Mouse (Mus musculus): ENCODE data around the gene Trim72.

DNA sequence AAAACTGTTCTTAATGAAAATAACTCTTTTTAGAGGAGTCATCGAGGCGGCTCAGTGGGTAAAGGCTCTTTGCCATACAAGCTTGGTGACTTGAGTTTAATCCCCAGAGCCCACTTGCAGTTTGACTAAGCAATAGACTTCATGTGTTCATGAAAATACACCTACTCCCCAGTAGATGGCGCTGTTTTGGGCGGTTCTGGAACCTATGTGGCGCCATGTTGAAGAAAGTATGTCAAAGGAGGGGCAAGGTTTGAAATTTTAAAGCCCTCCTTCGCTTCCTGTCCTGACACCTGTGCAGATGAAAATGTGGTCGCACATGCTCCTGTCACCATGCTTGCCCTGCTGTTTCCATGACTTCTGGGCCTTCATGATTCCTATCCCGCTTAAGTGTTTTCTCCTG, 19.2 kb downstream of the Trim72 start:
- no peak for TF ChIP-seq ZNF384 (IDR thresholded peaks at IDR 0.05; ENCODE audit: low read depth, low read length)
- 0 out of 2 replicates have a peak, but pooled peaks have one; percentile 29 for TF ChIP-seq ZC3H11A (IDR thresholded peaks at IDR 0.05; ENCODE audit: borderline replicate concordance, low read depth, low read length)
- no peak for TF ChIP-seq HCFC1 (IDR thresholded peaks at IDR 0.05; ENCODE audit: borderline replicate concordance, insufficient read depth, low read length)
